Mouse (Mus musculus) macrophage (primary cell): ENCODE results near the gene Irf3. TPM values are rescaled to one million over a fixed set of nuclear protein-coding genes. Genes with fewer than 3 reads are reported as not detected.

Source experiments
- H3K27ac ChIP-seq: fragments of 350-480 bp; formaldehyde crosslinking; 2 replicates; pipeline ENCODE4 v1.9.0; 2021
- H3K36me3 ChIP-seq: fragments of 350-480 bp; formaldehyde crosslinking; 2 replicates; pipeline ENCODE4 v1.9.0; 2021; ENCODE audit errors: inconsistent target
- H3K4me3 ChIP-seq: fragments of 350-480 bp; formaldehyde crosslinking; 2 replicates; pipeline ENCODE4 v1.9.0; 2021; ENCODE audit errors: inconsistent target
- H3K79me2 ChIP-seq: fragments of 350-480 bp; formaldehyde crosslinking; 2 replicates; pipeline ENCODE4 v1.9.0; 2021; ENCODE audit errors: inconsistent target
- WGBS: methylation state at CpG from one replicate; pipeline ENCODE4 v1.1.7; 2026; ENCODE audit warnings: inconsistent platforms; ENCODE audit not compliant: missing documents; 5-methylcytosine and 5-hydroxymethylcytosine counted together
- polyA plus RNA-seq: library from polyadenylated mRNA; stranded (reverse); fragments of 250-400 nt; gene quantifications from 3 replicates; pipeline ENCODE4 v1.2.4, GENCODE M21; 2018; ENCODE audit warnings: inconsistent platforms

Irf3 gene
- polyA plus RNA-seq, 1 experiment from 2014 or later: 35.0 TPM

GRCm38 (mm10) chr7:45024281-45025248 lies 27.1 kb downstream of the Irf3 start:
- H3K79me2 ChIP-seq: no peaks in the 10 kb centered on the region
- H3K27ac ChIP-seq: no peak overlapping the region
- WGBS: 81% methylated on average over 15 of the region's 15 CpGs
- H3K4me3 ChIP-seq: no peak overlapping the region
- peaks cover 31% of the 10 kb centered on the region; the same call in 1 of the 2 replicates for H3K36me3 ChIP-seq

GRCm38 (mm10) chr7:45025601-45026220 lies 28.3 kb downstream of the Irf3 start:
- peaks cover 37% of the 10 kb centered on the region for H3K36me3 ChIP-seq
- no peak overlapping the region for H3K27ac ChIP-seq
- 66% methylated on average over 8 of the region's 8 CpGs for WGBS

DNA sequence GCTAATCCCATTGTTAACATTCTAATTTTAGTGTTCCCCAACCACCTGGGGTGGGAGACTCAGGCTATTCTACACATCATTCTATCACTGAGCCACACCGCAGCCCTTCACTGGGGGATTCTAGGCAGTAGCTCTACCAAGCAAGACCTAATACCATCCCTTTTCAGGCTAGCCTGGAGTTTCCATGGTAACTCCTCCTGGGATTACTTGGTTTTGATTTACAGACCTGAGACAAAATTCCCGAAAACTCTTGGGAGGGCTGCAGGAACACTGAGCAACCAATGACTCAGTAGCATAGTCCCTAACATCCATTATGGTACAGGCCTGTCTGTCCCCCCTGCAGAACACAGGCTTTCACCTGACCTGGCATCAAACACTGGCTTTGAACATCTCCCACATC lies 28.8 kb downstream of the Irf3 start:
- Histone ChIP-seq H3K27ac (no peak overlapping the region), H3K4me3 (no peak overlapping the region), H3K79me2 (no peaks in the 10 kb centered on the region), H3K36me3 (peaks cover 37% of the 10 kb centered on the region)
- 92% methylated on average over 2 of the region's 2 CpGs for WGBS

More at GRCm38 (mm10) chr7:45025601-45026220, 28.3 kb downstream of the Irf3 start:
- no peak overlapping the region for H3K4me3 ChIP-seq
- no peaks in the 10 kb centered on the region for H3K79me2 ChIP-seq

DNA sequence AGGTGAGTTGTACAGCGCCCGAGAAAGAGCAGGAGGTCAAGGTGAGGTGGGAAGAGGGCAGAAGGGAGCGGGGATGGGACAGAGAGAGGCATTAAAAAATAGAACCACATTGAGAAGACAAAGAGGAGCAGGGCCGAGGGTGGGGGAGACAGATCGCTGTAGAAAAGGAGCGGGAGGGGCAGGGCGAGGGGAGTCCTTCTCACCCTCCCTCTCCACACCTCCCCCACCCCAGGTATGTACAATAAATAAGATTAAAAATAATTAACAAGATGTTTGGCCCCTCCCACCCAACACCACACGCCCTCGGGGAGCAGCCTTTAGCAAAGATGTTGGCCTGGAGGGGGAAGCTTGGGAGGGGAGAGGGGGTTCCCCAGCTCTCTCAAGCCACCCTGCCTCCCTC lies 30.3 kb downstream of the Irf3 start:
- Histone ChIP-seq H3K36me3 (peaks cover 47% of the 10 kb centered on the region), H3K27ac (no peak overlapping the region), H3K4me3 (no peak overlapping the region), H3K79me2 (no peaks in the 10 kb centered on the region)
- WGBS: 88% methylated on average over 9 of the region's 9 CpGs

DNA sequence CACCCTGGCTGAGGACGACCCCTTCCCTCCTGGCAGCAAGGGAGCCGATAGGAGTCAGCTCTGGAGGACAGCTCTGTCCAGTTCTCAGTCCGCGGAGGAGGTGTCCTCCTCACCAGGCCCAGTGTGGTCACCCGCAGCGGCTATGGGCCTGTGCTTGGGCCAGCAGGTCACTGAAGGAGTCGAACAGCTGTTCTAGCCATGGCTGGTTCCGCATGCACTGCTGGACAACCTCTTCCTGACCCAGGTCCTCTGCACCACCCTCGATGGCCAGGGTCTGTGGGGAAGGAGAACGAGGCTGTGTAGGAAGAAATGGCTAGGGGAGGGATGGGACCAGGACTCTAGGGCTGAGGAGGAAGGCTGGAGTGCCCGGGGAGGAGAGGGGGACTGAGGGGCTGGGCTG lies 30.9 kb downstream of the Irf3 start:
- Histone ChIP-seq H3K27ac (no peak overlapping the region), H3K36me3 (peaks cover 53% of the 10 kb centered on the region), H3K4me3 (no peak overlapping the region), H3K79me2 (no peaks in the 10 kb centered on the region)
- WGBS: 95% methylated on average over 11 of the region's 11 CpGs

DNA sequence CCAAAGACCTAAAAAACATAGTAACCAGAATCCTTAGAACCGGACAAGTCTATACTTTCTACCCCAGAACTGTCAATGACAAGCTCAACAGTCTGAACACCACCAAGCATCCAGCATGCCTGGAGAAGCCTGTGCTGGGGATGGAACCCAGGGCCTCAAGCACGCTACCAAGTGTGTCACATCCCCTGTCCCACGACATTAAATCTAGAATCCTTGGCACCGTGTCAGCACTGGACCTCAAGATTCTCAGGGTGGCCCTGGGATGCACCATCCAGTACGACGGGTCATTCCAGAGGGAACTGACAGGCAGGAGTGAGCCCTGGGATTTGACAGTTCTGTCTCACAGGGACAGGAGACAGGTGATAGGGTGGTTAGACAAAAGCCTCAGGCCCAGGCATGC lies 32.5 kb downstream of the Irf3 start:
- WGBS: 94% methylated on average over 6 of the region's 6 CpGs
- no peaks in the 10 kb centered on the region for H3K79me2 ChIP-seq
- peaks cover 69% of the 10 kb centered on the region for H3K36me3 ChIP-seq
- no peak overlapping the region for H3K27ac ChIP-seq
- no peak overlapping the region for H3K4me3 ChIP-seq

DNA sequence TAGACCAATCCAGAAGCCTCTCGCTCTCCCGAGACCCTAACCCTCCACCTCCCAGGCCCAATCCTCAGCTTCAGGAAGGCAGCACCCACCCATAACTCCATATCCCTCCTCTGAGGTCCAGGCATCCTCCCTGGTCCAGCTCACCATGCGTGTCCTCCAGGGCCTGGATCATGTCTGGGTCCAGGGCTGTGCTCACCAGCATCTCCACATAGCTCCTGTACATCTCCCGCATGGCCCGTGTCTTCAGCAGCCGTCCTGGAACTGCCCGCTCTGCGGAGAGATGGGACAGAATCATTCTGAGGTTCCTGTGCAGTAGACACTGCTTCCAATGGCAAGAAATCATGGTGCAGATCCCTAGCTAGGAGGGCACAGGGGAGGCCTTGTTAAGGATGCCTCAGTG lies 33.4 kb downstream of the Irf3 start:
- no peak overlapping the region for H3K4me3 ChIP-seq
- H3K27ac ChIP-seq: no peak overlapping the region
- H3K79me2 ChIP-seq: no peaks in the 10 kb centered on the region
- peaks cover 78% of the 10 kb centered on the region for H3K36me3 ChIP-seq
- WGBS: 99% methylated on average over 8 of the region's 8 CpGs

GRCm38 (mm10) chr7:45033722-45034359 lies 36.4 kb downstream of the Irf3 start:
- WGBS: 96% methylated on average over 15 of the region's 19 CpGs
- peaks cover 67% of the 10 kb centered on the region for H3K36me3 ChIP-seq

DNA sequence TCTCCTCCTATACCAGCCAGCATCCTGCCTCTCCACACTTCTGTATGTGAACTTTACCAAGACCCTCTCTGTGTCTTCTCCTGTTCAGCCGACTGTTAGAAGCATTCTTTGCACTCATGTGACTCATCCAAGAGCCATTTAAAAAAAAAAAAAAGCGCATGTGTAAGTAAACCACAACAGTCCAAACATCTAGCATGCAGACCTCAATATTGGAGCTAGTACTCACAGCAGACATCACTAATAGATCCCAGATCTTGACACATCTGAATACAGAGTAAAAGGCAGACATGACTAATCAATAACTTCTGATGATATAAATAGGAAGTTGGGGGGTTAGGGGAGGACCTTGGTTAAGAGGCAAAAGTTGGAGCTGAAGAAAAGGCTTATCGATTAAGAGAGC lies 38.2 kb downstream of the Irf3 start:
- Histone ChIP-seq H3K27ac (no peak overlapping the region), H3K36me3 (peaks cover 62% of the 10 kb centered on the region), H3K4me3 (no peak overlapping the region), H3K79me2 (peaks cover 33% of the 10 kb centered on the region; the same call in 1 of the 2 replicates)
- WGBS: 65% methylated on average over 3 of the region's 3 CpGs

More at GRCm38 (mm10) chr7:45033722-45034359, 36.4 kb downstream of the Irf3 start:
- no peak overlapping the region for H3K27ac ChIP-seq
- H3K4me3 ChIP-seq: no peak overlapping the region
- peaks cover 26% of the 10 kb centered on the region; the same call in 1 of the 2 replicates for H3K79me2 ChIP-seq

DNA sequence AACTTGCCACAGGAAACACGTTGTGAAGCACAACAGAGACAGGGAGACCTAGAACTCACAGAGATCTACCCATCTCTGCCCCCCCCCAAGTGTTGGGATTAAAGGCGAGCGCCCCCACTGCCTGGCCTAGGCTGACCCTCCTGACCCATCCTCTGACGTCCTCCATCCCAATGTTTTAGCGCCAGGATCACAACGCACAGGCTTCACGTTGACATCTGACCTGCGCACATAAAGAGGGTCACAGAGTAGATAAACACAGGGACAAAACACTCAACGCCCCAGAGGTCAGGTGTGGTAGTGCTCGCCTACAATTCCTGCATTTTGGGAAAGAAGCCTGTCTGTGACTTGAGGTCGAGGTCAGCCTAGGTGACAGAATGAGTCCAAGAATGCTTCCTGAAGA lies 39.3 kb downstream of the Irf3 start:
- peaks cover 61% of the 10 kb centered on the region for H3K36me3 ChIP-seq
- peaks cover 44% of the 10 kb centered on the region; the same call in 1 of the 2 replicates for H3K79me2 ChIP-seq
- H3K27ac ChIP-seq: no peak overlapping the region
- 96% methylated on average over 11 of the region's 11 CpGs for WGBS
- no peak overlapping the region for H3K4me3 ChIP-seq

GRCm38 (mm10) chr7:45037720-45038361 lies 40.4 kb downstream of the Irf3 start:
- WGBS: 68% methylated on average over 7 of the region's 7 CpGs
- H3K4me3 ChIP-seq: no peak overlapping the region

GRCm38 (mm10) chr7:45038411-45038810 lies 41.0 kb downstream of the Irf3 start:
- no peak overlapping the region for H3K27ac ChIP-seq
- WGBS: 99% methylated on average over 9 of the region's 9 CpGs
- peaks cover 60% of the 10 kb centered on the region; the same call in 1 of the 2 replicates for H3K79me2 ChIP-seq
- H3K36me3 ChIP-seq: peaks cover 63% of the 10 kb centered on the region
- no peak overlapping the region for H3K4me3 ChIP-seq

More at GRCm38 (mm10) chr7:45037720-45038361, 40.4 kb downstream of the Irf3 start:
- Histone ChIP-seq H3K79me2 (peaks cover 55% of the 10 kb centered on the region; the same call in 1 of the 2 replicates), H3K36me3 (peaks cover 63% of the 10 kb centered on the region), H3K27ac (no peak overlapping the region)

DNA sequence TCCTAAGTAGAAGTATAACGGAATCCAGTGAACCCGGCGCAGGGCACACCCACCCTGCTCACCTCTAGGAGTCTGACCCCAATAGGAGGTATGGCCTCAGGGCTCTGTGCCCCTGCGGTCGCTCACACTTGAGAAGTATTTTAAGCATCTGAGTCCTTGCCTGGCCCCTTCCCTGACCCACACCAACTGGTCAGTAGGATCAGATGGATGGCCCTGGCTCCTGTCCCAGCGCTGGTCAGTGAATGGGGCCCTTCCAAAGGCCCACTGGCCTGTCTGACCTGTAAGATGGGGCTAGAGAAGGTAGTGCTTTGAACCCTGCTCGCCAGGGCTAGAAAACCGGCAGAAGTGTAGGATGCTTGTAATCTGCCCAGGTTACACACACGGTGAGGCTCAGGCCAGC lies 43.4 kb downstream of the Irf3 start:
- H3K79me2 ChIP-seq: peaks cover 76% of the 10 kb centered on the region; the same call in 1 of the 2 replicates
- peaks cover 57% of the 10 kb centered on the region for H3K36me3 ChIP-seq
- H3K27ac ChIP-seq: no peak overlapping the region
- H3K4me3 ChIP-seq: no peak overlapping the region
- WGBS: 91% methylated on average over 9 of the region's 9 CpGs

GRCm38 (mm10) chr7:45043307-45043706 lies 45.9 kb downstream of the Irf3 start:
- H3K79me2 ChIP-seq: peaks cover 70% of the 10 kb centered on the region; the same call in 1 of the 2 replicates
- no peak overlapping the region for H3K27ac ChIP-seq
- no peak overlapping the region for H3K4me3 ChIP-seq
- H3K36me3 ChIP-seq: peaks cover 55% of the 10 kb centered on the region
- 95% methylated on average over 12 of the region's 14 CpGs for WGBS
